Mouse (Mus musculus): ENCODE measurements around the gene Olfr986.

Gene Olfr986

DNA sequence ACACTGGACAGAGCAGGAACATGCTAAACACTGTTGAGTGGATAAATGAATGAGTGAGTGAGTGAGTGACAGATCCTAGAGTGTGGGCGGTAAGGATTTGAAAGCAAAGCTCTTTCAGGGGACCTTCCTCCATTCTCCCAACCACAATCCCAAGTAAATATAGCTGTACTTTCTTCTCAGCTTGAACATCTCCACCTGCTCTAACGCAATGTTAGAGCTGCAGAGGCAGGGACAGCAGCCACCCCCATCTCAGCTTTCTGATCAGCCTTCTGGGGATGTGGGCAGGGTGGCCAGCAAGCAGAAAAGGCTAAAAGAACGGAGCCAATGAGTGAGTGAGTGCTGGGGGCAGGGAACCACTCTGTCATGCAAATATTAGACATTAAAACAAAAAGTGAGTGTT is 50.3 kb downstream of the Olfr986 start:
- ATAC-seq (ENCODE audit: insufficient number of reproducible peaks, low FRiP score, low TSS enrichment): no peak

DNA sequence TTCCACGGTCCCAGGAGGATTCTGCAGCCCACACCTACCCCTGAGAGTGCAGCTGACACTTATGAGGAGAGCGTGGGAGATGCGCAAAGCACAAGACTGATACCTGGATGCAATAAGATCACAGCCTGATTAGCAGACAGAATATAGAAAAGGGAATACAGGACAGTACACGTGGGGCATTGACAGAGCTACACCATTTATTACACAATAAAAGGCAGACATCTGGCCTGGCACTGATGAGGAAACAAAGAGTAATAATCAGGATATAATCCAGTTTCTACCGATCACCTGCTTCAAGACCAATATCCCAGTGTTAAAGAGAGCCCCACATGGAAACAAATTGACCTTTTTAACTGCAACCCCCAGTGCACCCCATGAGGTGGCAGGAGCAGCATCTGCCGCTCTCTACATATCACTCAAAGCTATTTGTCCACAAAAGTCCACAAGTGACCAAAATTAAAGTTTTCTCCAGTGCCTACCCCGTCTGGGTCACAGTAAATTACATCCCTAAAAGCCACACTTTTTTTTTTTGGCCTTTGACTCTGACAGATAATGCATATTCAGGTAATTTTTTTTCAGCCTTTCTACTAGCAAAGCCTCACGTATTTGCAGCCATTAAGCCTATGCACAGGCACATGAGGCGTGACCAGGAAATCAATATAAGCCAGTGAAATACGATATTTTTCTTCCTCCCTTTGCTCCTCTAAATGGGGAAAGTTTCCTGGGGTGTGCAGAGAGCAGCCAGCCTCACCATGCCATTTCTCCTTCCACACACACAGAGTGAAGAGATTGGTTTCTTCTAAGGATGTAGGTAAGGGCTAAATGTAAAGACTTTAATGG is 53.7 kb downstream of the Olfr986 start:
- no peak for ATAC-seq (ENCODE audit: insufficient number of reproducible peaks, low FRiP score, low TSS enrichment)

DNA sequence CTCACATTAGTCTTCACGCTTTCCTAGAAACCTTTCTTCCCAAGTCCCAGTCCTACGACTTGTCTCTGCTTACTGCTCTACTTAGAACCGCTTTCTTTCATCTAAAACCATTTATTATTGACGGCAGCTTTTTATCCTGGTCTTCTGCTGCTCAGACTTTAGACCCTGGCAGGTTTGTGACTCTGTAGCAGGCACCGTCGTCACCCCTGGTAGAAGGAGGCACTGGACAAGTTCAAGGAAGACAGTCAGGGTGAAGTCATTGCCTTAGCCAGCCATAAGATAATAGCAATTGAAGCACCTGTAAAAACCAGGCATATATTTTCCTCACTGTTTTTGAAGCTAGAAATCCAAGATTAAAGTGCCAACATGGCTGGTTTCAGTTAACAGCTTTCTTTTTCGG is 54.5 kb downstream of the Olfr986 start:
- ATAC-seq (ENCODE audit: insufficient number of reproducible peaks, low FRiP score, low TSS enrichment): no peak

Measured in cerebellum, adult (tissue).